Mouse (Mus musculus) forelimb bud, embryonic 11.5 days (tissue): ENCODE results near the gene Kcnf1.
"Not testable (repeated sequence)": the region's sequence is repeated elsewhere in the genome, so short reads cannot be mapped to it uniquely, and the experiment has no call there.

ENCODE experiments used
- DNase-seq: peaks from one replicate; pipeline ENCODE4 v3.0.0-alpha.2; 2012; ENCODE audit warnings: low read depth, low spot score

Gene Kcnf1

DNA sequence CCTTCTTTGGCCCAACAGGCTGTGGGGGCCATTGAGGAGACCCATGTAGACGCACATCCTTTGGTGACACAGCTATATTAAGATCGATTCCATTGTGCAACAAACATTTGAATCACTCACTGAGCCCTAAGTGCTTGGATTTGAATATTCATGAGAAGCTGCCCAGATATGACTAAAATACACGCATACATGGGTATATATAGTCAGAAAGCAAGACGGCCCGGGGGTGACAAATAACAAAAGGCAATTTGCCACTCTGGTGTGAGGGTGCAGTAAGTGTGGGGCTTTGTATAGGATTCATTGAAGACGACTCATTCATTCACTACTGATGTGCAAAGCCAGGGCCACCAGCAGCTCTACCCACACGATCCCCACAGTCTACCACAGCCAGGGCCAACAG lies 17.1 kb downstream of the Kcnf1 start:
- DNase-seq: no peak

DNA sequence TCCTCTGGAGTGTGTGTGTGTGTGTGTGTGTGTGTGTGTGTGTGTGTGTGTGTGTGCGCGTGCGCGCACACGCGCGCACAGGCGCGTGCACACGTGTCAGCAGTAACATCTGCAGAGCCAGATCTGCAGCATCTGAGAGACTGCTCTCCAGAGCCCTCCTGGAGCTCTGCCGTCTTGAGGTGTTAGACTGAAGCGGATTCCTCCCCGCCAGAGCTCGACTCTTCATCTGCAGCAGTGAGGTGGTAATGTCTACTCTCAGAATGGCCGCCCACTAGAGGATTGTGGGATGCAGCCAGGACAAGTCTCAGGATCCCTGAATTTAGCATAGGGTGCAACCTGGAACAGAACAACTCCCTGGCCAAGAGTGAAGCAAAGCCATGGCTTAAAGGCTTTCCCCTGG lies 19.1 kb downstream of the Kcnf1 start:
- no peak for DNase-seq

DNA sequence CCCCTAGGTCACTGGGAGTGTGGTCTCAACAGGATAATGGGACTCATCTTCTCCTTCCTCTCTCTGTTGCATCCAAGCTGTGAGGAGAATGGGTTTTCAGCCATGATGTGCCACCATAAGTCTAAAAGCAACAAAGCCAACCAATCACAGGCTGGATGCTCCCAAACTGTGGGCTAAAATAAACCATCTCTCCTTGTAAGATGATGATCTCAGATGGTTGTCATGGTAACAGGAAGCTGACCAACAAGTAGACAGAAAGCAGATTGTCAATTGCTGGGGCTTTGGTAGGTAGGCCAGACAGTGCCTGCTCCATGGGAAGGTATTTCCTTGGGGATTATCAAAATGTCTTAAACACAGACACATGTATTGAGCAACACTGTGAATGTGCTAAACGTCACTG lies 20.9 kb downstream of the Kcnf1 start:
- no peak for DNase-seq

- DNase-seq: no peak
Observed at GRCm38 (mm10) chr12:17152840-17153239, 23.8 kb downstream of the Kcnf1 start.

GRCm38 (mm10) chr12:17148920-17149319 lies 27.8 kb downstream of the Kcnf1 start:
- no peak for DNase-seq

- DNase-seq: no peak
Observed at GRCm38 (mm10) chr12:17141791-17142190, 34.9 kb downstream of the Kcnf1 start.

- DNase-seq: no peak
Observed at GRCm38 (mm10) chr12:17140436-17140835, 36.3 kb downstream of the Kcnf1 start.

DNA sequence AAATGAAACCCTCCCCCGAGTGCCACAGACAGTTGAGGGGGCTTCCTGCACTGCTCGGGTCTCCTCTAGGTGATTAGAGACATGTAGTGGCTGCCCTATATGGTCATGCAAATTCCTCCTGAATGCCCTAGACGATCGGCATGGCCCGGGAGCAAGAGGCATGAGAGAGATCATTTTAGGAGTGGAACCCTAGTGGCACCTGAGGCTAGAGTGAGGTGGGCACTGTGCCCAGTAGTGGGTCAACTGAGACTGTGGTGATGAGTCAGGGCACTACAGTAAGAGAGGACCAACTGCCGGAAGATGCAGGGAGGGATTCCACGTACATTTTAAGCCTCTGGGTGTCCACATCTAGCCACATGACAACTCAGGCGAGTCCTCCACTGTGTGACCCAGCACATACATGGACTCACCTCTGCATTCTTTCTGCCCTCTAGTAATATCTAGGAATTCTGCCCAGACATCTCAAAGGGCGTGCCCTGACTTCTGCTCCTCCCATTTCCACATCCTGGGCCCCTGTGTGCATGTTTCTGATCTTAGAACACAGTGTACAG lies 42.1 kb downstream of the Kcnf1 start:
- no peak for DNase-seq

DNA sequence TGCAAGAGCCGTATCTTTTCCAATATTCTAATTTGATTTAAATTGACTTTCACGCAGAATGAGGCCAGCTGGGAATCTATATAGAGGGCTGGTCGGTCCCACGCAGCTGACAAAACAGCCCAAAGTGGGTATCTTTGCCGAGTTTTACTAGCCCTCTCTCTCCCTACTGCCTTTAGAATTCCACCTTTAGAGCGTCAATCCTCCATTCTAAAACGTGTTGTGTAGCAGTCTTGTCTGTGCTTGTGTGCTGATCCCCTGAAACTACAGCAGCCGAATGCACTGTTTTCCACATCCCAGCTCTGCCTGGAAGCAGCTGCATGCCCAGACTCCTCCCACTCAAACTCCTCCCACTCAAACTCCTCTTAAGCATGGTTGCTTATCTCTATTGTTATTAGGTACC lies 44.4 kb downstream of the Kcnf1 start:
- no peak for DNase-seq

DNA sequence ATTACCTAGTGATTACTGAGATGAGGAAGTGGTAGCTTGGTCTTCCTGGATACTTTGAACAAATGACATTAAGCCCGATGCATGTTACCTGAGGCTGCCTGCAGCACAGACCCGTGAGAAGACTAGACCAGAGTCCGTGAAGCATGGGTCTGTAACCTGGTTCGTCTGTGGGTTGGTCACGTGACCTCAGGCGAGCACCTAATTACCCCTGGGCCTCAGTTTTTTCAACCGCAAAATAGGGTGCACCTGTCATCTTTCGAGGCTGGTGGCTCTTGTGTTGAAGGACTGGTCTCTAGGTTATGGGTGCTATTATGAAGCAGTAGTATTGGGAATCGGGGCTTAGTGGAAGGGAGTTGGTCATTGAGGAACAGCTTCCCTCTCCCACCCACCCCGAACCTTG lies 45.1 kb downstream of the Kcnf1 start:
- DNase-seq: no peak

- not testable (repeated sequence) for DNase-seq
Observed at GRCm38 (mm10) chr12:17122881-17123280, 53.8 kb downstream of the Kcnf1 start.
